Mouse (Mus musculus): ENCODE measurements around the gene Sik1.

- TF ChIP-seq CTCF (conservative IDR thresholded peaks at IDR 0.05; ENCODE audit: insufficient read depth, insufficient read length, low read depth, low read length) (no peak), POLR2A (IDR thresholded peaks at IDR 0.05; ENCODE audit: low read depth, low read length) (no peak)
Measured at GRCm38 (mm10) chr17:31828118-31828517, 27.5 kb downstream of the Sik1 start.
